Mouse (Mus musculus): ENCODE data around the gene Uox. TPM values are rescaled to one million over a fixed set of nuclear protein-coding genes. Genes with fewer than 3 reads are reported as not detected.

Uox gene
- total RNA-seq, 4 experiments from 2014 or later = not detected

- DNase-seq (ENCODE audit: low spot score) = peak; percentile 16
Measured at GRCm38 (mm10) chr3:146620555-146621249, 50.5 kb downstream of the Uox start.

DNA sequence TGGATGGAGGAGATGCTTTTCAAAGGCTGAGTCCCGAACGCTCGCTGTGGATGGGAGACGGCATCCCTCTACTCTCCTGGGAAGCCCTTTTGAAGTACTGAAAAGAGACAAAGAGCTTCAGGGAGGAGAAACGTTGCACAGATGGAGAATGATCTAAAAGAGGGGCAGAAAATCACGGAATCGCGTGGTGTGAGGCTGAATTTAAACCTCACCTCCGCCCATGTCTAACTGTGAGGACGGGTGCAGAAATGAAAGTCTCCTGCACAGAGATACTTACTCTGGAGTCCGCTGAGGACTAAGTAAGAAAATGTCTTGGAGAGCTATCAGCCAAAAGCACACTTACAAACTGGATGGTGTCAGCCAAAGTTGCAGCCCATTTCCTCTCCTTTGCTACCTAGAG lies 51.7 kb downstream of the Uox start:
- no peak for DNase-seq (ENCODE audit: low spot score)

- no peak for DNase-seq (ENCODE audit: low spot score)
Measured at GRCm38 (mm10) chr3:146625766-146626165, 55.5 kb downstream of the Uox start.

DNA sequence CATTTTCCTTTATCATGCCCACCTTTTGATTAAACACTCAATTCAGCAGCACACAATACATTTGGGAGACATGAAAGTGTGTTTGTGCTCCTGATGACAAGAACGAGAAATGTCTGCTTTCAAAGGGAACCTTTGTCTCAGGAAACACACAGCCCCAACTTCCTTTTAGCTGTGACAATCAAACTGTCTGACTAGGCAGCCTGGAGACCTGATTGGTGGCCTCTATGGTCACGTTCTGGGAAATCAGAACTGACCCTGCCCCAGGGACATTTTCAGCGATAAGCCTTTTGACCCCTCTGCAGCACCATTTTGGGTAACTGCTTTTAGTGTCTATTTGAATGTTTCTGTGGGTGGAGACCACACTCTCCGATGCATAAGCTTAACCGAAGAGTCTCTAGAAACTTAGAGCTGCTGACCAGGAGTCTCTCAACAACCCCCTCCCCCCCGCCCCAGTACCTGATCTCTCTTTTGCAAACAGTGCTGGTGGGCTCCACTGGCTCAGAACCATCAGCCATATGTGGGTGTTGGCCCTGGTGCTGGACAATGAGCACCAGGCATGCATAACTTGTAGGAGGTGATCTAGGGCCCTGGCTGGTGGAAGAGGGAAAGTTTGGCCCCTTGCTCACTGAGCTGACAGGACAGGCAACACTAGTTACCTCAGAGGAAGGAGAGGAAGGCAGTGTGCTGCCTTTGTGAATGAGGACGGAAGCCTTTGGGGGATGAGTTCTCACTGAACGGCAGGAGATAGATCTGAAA lies 58.2 kb downstream of the Uox start:
- DNase-seq (ENCODE audit: low spot score) = no peak

GRCm38 (mm10) chr3:146632506-146632905 lies 62.3 kb downstream of the Uox start:
- no peak for DNase-seq (ENCODE audit: low spot score)

DNA sequence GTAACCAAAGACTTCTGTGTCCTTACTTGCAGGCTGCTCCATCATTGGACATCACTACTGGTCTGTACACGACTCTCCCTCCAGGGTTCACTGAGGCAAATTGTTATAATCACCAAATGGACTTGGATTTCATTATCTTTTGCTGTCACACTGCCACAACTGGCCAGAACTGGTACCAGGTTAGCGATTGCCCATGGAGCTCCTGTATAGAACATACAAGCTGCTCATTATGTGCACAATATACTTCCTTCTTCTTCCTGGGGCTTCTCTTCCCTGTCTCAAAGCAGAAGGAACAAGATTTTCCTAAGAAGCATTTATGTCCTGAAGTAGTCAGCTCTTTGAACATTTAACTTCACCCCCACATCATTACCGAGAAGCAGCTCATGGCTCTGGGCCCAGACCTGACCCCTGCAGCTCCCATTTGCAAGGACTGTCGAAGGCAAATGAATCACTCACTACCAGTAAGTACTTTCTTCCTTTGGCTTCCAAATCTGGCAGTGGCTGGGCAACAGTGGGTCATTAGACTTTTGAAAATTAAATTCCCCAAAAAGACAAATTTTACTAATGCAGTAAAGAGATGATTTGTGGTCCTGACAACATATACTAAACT lies 71.7 kb downstream of the Uox start:
- DNase-seq (ENCODE audit: low spot score) = no peak

- no peak for DNase-seq (ENCODE audit: low spot score)
Measured at GRCm38 (mm10) chr3:146649311-146649894, 79.2 kb downstream of the Uox start.

- DNase-seq (ENCODE audit: low spot score) = no peak
Measured at GRCm38 (mm10) chr3:146650716-146651115, 80.5 kb downstream of the Uox start.

GRCm38 (mm10) chr3:146651217-146651616 lies 81.0 kb downstream of the Uox start, which contains the start of gene 4930503B20Rik:
4930503B20Rik (minus strand) TSS chr3:146651317.
- DNase-seq (ENCODE audit: low spot score) = no peak

DNA sequence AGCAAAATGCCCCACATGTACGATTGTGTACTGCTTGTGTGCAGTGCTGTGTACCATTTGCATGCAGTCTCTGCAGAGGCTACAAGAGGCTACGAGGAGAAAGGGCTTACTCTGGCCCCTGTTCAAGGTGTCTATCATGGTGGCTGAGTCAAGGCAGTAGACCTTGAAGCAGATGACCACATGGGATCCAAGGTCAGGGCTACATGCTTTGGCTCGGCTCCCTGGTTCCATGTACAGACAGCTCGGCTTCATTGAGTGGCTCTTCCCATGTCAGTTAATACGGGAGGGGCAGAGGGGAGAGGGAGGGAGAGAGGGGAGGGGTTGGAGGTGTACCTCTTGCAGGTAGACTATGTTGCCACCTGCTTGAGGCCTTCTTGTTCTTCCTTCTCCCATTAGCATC lies 82.2 kb downstream of the Uox start:
- DNase-seq (ENCODE audit: low spot score) = no peak

DNA sequence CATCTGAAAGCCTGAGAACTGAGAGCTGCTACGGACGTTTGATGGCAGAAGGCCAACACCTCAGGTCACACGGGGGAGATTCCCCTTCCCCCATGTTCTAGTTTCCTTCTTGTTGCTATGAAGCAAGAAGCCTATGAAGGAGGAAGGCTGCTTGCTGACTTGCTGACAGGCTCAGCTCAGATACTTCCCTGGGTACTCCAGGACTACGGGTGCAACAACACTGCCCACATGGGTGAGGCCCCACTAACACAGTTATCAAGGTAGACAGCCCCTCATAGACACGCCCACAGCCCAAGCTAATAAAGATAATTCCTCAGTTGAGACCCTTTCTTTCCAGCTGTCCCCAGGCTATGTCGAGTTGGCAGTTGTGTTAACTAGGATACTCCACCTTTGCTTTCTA lies 83.5 kb downstream of the Uox start:
- no peak for DNase-seq (ENCODE audit: low spot score)

GRCm38 (mm10) chr3:146655111-146655577 lies 84.9 kb downstream of the Uox start:
- no peak for DNase-seq (ENCODE audit: low spot score)

- peak; percentile 33 for DNase-seq (ENCODE audit: low spot score)
Measured at GRCm38 (mm10) chr3:146657433-146657832, 87.2 kb downstream of the Uox start.

DNA sequence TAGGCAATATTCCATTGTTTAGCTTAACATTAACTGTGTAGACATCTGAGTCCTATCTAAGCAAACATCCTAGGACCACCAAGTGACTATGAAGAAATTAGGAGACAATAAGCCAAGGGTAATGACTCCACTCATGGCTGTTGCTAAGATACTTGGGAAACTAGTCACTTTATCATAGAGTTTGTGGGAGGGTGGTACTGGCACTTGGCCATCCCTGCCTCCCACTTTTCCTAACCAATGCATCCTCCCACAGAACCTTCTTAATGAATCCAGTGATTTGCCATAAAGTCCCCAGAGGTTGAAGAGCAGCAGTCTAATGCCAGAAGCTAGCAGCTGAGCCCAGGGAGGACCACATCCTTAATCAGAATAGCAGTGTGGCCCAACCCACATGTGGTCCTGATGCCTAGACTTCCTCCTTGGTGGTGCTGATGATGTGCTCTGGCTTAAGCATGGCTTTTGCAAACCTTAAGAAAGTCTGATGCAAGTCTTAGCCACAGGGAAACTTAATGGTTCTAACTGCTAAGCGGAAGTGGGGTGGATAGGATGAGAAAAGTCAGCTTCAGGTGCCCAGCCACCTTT lies 87.9 kb downstream of the Uox start:
- DNase-seq (ENCODE audit: low spot score) = no peak

DNA sequence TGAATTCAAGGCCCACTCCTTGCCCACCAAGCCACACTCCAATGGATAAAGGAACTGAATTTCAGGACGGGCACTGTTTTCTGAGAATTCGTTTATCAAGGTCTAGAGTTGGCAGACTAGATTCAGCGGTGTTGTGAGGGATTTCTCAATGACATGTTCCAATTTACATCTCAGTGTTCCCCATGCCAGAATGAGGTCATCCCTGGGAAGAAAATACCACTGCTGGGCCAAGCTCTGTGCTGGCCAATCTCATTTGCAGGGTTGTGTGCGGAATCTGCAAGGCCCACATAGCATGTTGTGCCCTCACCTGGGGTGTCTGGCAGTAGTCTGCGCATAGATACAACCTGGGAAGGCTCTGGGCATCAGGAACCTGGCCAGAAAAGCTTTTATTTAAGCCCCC lies 89.1 kb downstream of the Uox start:
- DNase-seq (ENCODE audit: low spot score) = no peak

GRCm38 (mm10) chr3:146661001-146661400 lies 90.8 kb downstream of the Uox start:
- DNase-seq (ENCODE audit: low spot score) = no peak

GRCm38 (mm10) chr3:146661907-146662306 lies 91.7 kb downstream of the Uox start:
- DNase-seq (ENCODE audit: low spot score) = no peak

- peak; percentile 62 for DNase-seq (ENCODE audit: low spot score)
Measured at GRCm38 (mm10) chr3:146671121-146671520, 100.9 kb downstream of the Uox start.

DNA sequence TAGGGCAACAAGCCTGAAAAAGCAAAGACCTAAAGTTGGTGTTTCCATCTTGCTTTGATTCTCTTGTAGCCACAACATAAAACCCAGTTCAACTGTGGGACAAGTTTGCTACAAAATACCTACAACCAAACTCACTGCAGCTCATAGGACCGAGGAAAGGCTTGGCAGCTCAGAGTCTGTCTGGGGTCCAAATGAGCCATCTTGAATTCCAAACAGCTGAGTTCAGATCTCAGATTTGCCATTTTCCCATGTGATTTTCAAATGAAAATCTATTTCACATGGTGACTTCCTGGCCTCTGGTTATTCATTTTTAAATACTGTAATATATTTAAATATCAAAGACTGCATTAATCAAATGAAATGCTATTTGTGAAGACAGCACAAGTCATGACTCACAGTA lies 104.9 kb downstream of the Uox start:
- DNase-seq (ENCODE audit: low spot score) = no peak

DNA sequence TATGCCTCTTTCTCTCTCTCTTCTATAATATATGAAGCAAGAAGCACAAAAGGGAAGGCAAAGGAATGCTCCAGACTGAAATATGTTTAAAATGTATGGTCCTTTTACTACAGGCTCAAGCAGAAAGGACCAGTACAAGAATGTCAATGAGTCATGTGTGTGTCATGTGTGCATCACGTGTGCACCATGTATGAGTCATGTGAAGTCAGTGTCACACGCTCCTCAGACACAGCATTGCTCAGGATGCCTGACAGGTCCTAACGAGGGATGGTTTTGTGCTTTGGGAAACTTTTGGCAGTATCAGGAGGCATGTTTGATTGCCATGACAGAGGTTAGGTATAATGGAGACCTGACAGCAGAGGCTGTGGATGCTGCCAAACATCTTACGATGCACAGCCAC lies 106.0 kb downstream of the Uox start:
- no peak for DNase-seq (ENCODE audit: low spot score)

DNA sequence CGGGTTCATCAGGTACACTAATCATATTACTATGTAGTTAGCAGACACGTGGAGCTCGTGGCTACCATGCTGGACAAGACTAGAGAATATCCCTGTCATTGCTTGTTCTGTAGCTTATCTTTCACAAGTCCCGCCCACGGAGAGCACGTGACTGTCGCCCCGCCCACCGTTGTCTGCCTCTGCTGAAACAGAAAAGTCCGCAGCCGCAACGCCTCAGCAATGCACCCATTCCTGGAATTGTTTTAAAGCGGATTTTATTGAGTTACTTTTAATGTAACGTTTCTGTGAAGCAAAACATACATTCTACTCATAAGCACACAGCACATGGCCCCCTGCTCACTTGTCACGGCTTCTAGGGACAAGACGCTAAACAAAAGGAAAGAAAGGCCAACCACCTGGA lies 109.4 kb downstream of the Uox start:
- DNase-seq (ENCODE audit: low spot score) = no peak

DNA sequence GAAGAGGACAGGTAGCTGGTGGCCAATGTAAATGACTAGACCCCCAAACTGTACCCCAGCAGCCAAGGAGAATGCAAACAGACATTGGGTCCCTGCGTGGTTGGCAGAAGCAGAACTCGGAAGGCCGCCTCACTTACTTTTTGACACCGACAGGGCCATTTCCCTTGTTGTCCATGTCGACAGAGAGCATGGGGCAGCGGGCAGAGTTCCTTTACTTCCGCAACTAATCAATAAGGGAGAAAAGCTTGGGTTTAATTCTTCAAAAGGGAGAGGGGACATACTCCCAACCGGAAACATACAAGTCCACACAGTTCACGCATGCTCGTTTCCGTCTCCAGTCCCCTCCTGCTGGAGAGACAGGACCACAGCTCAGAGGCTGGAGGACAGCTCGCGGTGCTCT lies 110.4 kb downstream of the Uox start:
- no peak for DNase-seq (ENCODE audit: low spot score)

Data from heart, adult 8-10 months (tissue).